Mouse (Mus musculus) brain, adult 2 months (tissue): ENCODE data around the gene Tor3a.
"Not testable (repeated sequence)": the region's sequence is repeated elsewhere in the genome, so short reads cannot be mapped to it uniquely, and the experiment has no call there.

Source experiments
- DNase-seq: peaks from one replicate; pipeline ENCODE4 v3.0.0; 2011; ENCODE audit warnings: low read depth, low spot score

The Tor3a gene

GRCm38 (mm10) chr1:156671921-156672320 lies 2.2 kb downstream of the Tor3a start:
- peak; percentile 64 for DNase-seq

GRCm38 (mm10) chr1:156669208-156669983 lies 4.8 kb downstream of the Tor3a start:
- no peak for DNase-seq

- no peak for DNase-seq
These were observed 5.6 kb downstream of the Tor3a start for GRCm38 (mm10) chr1:156668602-156669001.

- peak; percentile 80 for DNase-seq
These were observed 6.8 kb downstream of the Tor3a start for GRCm38 (mm10) chr1:156667141-156667926.

- no peak for DNase-seq
These were observed 8.4 kb downstream of the Tor3a start for GRCm38 (mm10) chr1:156665777-156666176.

- DNase-seq: not testable (repeated sequence)
These were observed 13.4 kb downstream of the Tor3a start for GRCm38 (mm10) chr1:156660660-156661236.

GRCm38 (mm10) chr1:156659906-156660659 lies 14.1 kb downstream of the Tor3a start:
- DNase-seq: no peak

- DNase-seq: peak; percentile 93
These were observed 15.5 kb downstream of the Tor3a start for GRCm38 (mm10) chr1:156658676-156659075.

GRCm38 (mm10) chr1:156657523-156657922 lies 16.6 kb downstream of the Tor3a start:
- DNase-seq: no peak

GRCm38 (mm10) chr1:156654735-156655530 lies 19.2 kb downstream of the Tor3a start:
- DNase-seq: no peak

GRCm38 (mm10) chr1:156652189-156652822 lies 21.9 kb downstream of the Tor3a start:
- DNase-seq: no peak

GRCm38 (mm10) chr1:156650631-156651030 lies 23.5 kb downstream of the Tor3a start:
- no peak for DNase-seq

GRCm38 (mm10) chr1:156648705-156649104 lies 25.5 kb downstream of the Tor3a start:
- no peak for DNase-seq

- peak; percentile 70 for DNase-seq
These were observed 28.2 kb downstream of the Tor3a start for GRCm38 (mm10) chr1:156645971-156646370.

- DNase-seq: peak; percentile 93
These were observed 29.2 kb downstream of the Tor3a start for GRCm38 (mm10) chr1:156644780-156645523.

GRCm38 (mm10) chr1:156644061-156644460 lies 30.1 kb downstream of the Tor3a start:
- no peak for DNase-seq

GRCm38 (mm10) chr1:156642813-156643212 lies 31.3 kb downstream of the Tor3a start:
- DNase-seq: no peak

- DNase-seq: no peak
These were observed 32.3 kb downstream of the Tor3a start for GRCm38 (mm10) chr1:156641808-156642207.

GRCm38 (mm10) chr1:156640577-156640976 lies 33.6 kb downstream of the Tor3a start:
- DNase-seq: peak; percentile 66

- no peak for DNase-seq
These were observed 34.7 kb downstream of the Tor3a start for GRCm38 (mm10) chr1:156639455-156639854.
